Mouse (Mus musculus): ENCODE results near the gene Zfp13. TPM values are rescaled to one million over a fixed set of nuclear protein-coding genes. Genes with fewer than 3 reads are reported as not detected.
A peak's percentile ranks its signal among the peaks of the same experiment; 100 is the strongest.
"Not testable (repeated sequence)": the region's sequence is repeated elsewhere in the genome, so short reads cannot be mapped to it uniquely, and the experiment has no call there.

The Zfp13 gene
- polyA plus RNA-seq, 1 experiment from 2014 or later: 1.6 TPM

DNA sequence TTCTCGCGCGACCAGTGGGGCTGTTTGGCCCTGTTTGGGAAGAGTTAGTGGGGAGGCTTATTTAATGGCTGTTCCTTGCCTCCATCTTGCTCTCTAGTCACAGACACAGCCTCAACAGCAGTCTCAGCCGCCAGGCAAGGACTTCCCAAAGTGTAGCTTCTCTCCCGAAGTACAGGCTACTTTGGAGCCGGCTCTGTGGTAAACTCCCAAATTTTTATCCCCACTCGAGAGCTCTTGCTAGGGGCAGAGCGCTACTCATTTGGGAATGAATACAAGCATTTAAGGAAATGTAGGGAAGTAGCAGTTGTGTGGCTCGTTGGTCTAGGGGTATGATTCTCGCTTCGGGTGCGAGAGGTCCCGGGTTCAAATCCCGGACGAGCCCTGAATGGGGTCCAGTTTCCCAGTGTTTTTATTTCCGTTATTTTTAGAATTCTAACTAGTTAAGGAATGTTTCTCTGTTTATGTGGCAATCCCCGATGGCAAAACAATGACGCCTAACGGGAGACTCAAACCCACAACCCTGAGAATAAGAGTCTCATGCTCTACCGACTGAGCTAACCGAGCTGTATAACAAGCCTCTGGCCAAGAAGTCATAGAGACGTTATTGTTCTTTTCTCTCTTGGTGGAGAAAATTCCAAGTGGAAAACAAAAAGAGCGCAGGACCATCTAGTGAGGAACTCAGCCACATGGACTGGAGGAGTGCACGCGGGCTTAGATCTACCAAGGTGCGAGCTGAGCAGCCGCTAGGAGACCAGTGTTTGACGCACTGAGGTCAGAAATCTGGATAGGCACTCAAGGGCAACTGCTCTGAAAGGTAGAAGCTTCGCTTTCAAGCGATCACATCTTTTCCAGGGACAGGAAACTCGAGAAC lies 58.4 kb downstream of the Zfp13 start:
- no peak overlapping the region; the same call in 1 of the 2 replicates for H3K9ac ChIP-seq

DNA sequence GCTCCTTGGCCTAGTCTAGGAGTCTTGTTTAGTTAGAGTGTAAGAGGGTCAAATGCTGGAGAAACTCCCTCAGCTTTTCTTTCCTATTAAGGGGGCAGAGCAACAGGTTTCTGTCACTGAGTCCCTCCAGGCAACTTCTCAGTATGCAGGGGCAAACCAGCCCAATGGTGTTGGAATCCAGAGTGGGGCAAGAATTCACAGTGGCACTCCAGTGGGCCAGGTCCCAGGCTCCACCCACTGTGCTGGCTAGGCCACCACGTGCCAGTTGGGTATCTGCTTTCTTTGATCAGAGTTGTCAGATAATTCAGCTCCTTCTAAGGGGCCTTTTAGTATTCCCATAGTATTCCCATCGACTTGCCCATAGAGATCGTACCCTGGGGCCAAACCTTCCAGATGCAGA lies 59.2 kb downstream of the Zfp13 start:
- Histone ChIP-seq H3K27ac (no peak overlapping the region), H3K9me3 (replicated peaks) (no peaks in the 10 kb centered on the region), H3K4me2 (peak overlapping the region; percentile 58), H3K27me3 (peaks cover 7% of the 10 kb centered on the region), H3K4me1 (replicated peaks) (peaks cover 55% of the 10 kb centered on the region), H3K4me3 (replicated peaks) (peak overlapping the region; percentile 50), H3K9ac (no peak overlapping the region), H3K36me3 (no peaks in the 10 kb centered on the region)
- no peak for DNase-seq
- 32% methylated on average over 3 of the region's 3 CpGs for WGBS (ENCODE audit: insufficient replicate concordance)
- ATAC-seq (ENCODE audit: low read depth): no peak

More for the DNA sequence above, 58.4 kb downstream of the Zfp13 start:
- Histone ChIP-seq H3K9me3 (replicated peaks) (no peaks in the 10 kb centered on the region), H3K4me2 (peak overlapping the region; percentile 58), H3K27me3 (peaks cover 7% of the 10 kb centered on the region), H3K4me3 (replicated peaks) (peak overlapping the region; percentile 50), H3K4me1 (replicated peaks) (peaks cover 59% of the 10 kb centered on the region), H3K36me3 (no peaks in the 10 kb centered on the region), H3K27ac (no peak overlapping the region)
- 11% methylated on average over 31 of the region's 31 CpGs for WGBS (ENCODE audit: insufficient replicate concordance)
- ATAC-seq (ENCODE audit: low read depth): peak; percentile 61
- DNase-seq: peak; percentile 59

DNA sequence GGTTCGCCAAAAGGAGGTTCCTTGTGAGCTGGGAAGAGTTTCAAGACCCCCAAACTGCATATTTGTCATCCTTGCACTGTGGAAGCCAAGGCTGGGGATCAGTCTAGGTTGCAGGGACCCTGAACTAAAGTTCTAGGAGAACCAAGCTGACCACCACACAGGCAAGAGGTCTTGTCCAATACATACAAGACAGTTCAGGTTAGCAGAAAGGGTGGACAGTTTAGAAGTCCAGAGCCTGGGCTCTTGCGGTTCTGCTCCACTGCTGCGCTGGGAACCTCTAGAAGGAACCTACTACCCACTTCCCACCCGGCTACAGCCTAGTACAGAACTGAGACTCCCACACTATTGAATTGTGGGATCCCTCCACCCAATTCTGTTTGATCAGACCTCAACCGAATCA lies 59.7 kb downstream of the Zfp13 start:
- H3K36me3 ChIP-seq: no peaks in the 10 kb centered on the region
- no peak overlapping the region for H3K4me3 ChIP-seq (replicated peaks)
- H3K9ac ChIP-seq: no peak overlapping the region
- no peak overlapping the region for H3K27ac ChIP-seq
- peaks cover 60% of the 10 kb centered on the region for H3K4me1 ChIP-seq (replicated peaks)
- H3K9me3 ChIP-seq (replicated peaks): no peaks in the 10 kb centered on the region
- no peak overlapping the region for H3K4me2 ChIP-seq
- ATAC-seq (ENCODE audit: low read depth) (no peak), DNase-seq (no peak)
- H3K27me3 ChIP-seq: peaks cover 7% of the 10 kb centered on the region
- WGBS (ENCODE audit: insufficient replicate concordance): 82% methylated on average over 5 of the region's 5 CpGs

DNA sequence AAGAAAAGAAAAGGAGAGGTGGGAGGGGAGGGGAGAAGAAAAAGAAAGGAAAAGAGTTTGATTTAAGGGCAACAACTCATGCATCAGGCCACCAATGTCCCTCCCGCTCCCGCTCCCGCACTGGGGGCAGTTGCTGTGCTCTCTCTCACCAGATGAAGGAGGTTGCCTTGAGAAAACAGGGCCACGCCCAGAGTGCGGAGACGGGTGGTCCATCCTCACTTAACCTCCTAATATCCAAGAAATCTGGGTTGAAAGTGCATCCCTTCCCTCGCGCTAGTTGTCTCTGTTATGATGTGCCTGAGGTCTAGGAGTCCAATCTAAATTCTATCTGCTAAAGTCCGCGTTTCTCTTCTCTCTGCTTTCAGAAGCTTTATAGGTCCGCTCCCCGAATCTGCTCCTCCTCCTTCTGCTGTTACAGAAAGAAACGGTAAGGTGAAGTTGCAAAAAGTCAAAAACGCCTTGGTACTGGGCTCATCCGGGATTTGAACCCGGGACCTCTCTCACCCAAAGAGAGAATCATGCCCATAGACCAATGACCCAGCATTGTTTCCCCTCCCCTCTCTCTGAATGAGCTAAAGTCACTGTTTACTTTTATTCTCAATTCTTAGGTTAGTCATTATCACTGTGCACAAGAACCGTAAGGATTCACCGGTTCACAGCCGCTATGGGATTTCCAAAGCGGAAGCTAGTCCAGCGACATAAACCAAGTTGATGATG lies 60.8 kb downstream of the Zfp13 start:
- peak overlapping the region; percentile 81 for H3K4me2 ChIP-seq
- DNase-seq (peak; percentile 38), ATAC-seq (ENCODE audit: low read depth) (no peak)
- H3K9me3 ChIP-seq (replicated peaks): no peaks in the 10 kb centered on the region
- H3K27ac ChIP-seq: no peak overlapping the region
- peaks cover 65% of the 10 kb centered on the region for H3K4me1 ChIP-seq (replicated peaks)
- peak overlapping the region; percentile 64 for H3K9ac ChIP-seq
- peak overlapping the region; percentile 55 for H3K4me3 ChIP-seq (replicated peaks)
- no peaks in the 10 kb centered on the region for H3K36me3 ChIP-seq
- 7% methylated on average over 21 of the region's 21 CpGs for WGBS (ENCODE audit: insufficient replicate concordance)
- H3K27me3 ChIP-seq: peaks cover 7% of the 10 kb centered on the region

DNA sequence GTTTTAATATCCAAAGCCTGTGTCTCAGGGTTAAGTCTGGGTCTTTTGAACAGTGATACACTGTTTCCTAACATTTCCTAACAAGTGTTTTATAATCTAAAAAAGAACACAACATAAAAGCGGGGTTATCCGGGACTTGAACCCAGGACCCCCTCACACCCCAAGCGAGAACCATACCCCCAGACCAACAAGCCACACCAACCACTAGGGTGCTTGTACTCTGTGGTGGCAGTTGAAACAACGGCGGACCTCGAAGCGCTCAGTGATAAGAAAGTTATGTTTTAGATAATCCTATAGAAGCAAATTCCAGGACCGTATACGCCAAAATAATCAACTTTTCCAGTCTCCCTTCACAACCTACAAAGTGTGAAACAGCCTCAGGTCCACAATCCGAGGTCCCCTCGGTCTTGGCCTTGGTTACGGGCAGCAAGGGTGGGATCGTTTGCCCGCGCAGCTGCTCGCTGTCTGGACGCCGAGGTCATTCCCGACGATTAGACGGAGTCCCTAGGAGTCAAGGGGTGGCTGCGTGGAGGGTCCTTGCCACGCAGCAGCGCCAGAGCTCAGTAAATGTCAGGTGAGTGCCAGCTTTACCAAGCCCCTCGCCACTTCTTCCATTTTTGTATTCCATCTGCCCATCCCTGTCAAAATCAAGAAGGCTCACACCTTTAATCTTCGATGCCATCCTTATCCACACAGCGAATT lies 61.6 kb downstream of the Zfp13 start:
- Histone ChIP-seq H3K4me1 (replicated peaks) (peaks cover 58% of the 10 kb centered on the region), H3K36me3 (no peaks in the 10 kb centered on the region), H3K27me3 (peaks cover 7% of the 10 kb centered on the region), H3K27ac (no peak overlapping the region), H3K4me2 (peak overlapping the region; percentile 81), H3K9me3 (replicated peaks) (no peaks in the 10 kb centered on the region), H3K4me3 (replicated peaks) (peak overlapping the region; percentile 55), H3K9ac (peak overlapping the region; percentile 64)
- DNase-seq (peak; percentile 40), ATAC-seq (ENCODE audit: low read depth) (no peak)
- 3% methylated on average over 27 of the region's 27 CpGs for WGBS (ENCODE audit: insufficient replicate concordance)

DNA sequence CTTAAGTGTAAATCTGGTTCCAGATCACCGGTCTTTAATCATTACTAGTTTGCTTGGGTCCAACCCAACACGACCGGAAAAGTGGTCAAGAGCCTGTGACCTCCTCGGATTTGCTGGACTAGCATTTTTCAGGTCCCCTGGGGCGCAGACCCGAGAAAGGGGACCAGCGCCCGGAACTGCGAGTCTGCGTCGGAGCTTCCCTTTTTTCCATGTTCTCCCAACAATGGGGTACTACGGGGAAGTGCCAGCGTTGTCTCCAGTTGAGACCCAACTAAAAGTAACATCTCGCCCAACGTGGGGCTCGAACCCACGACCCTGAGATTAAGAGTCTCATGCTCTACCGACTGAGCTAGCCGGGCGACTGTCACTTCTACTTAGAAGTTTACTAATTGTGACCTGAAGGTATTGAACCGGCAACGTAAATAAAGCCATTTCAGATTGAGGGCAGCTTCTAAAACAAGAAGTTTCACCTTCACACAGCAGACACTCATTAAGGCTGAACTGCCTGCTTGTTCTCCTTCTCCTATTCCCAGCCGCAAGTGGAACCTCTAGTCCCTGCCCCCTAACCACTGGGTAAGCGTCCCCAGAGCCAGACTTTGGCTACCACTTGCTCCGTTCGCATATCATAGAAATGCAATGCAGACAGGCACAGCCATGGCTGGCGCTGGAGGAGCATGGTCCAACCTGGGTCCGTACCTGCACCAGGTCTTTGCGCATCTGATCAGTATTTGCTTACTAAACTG lies 64.1 kb downstream of the Zfp13 start:
- not testable (repeated sequence) for DNase-seq
- WGBS (ENCODE audit: insufficient replicate concordance): 1% methylated on average over 17 of the region's 29 CpGs

DNA sequence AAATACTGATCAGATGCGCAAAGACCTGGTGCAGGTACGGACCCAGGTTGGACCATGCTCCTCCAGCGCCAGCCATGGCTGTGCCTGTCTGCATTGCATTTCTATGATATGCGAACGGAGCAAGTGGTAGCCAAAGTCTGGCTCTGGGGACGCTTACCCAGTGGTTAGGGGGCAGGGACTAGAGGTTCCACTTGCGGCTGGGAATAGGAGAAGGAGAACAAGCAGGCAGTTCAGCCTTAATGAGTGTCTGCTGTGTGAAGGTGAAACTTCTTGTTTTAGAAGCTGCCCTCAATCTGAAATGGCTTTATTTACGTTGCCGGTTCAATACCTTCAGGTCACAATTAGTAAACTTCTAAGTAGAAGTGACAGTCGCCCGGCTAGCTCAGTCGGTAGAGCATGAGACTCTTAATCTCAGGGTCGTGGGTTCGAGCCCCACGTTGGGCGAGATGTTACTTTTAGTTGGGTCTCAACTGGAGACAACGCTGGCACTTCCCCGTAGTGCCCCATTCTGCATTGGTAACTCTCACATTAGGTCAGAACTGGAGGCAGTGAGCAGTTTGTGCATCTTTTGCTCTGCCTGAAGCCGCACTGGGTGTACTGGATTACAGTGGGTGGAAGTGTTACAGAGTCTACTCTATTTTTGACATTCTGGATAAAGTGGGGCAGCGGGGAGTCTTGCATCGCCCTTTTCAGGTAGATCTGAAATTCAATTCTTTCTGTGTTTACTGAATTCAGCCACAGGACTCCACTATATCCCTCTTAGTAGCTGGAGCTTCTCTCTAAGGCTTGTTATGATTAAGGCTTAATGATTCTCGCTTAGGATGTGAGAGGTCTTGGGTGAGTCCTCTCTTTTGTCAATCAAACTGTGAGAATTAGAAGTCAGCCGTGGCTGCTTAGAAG lies 65.4 kb downstream of the Zfp13 start:
- peak overlapping the region; percentile 42 for H3K4me3 ChIP-seq (replicated peaks)
- H3K4me1 ChIP-seq (replicated peaks): peaks cover 30% of the 10 kb centered on the region
- not testable (repeated sequence) for H3K9me3 ChIP-seq (replicated peaks); DNase-seq; H3K27me3 ChIP-seq; H3K27ac ChIP-seq; H3K36me3 ChIP-seq
- peak; percentile 77 for ATAC-seq (ENCODE audit: low read depth)
- 3% methylated on average over 10 of the region's 23 CpGs for WGBS (ENCODE audit: insufficient replicate concordance)
- peak overlapping the region; percentile 75 for H3K4me2 ChIP-seq
- H3K9ac ChIP-seq: peak overlapping the region; percentile 49

More for the DNA sequence above, 64.1 kb downstream of the Zfp13 start:
- Histone ChIP-seq H3K4me3 (replicated peaks) (peak overlapping the region; percentile 42), H3K27ac (peak overlapping the region; percentile 43; the same call in 1 of the 2 replicates), H3K4me1 (replicated peaks) (peaks cover 35% of the 10 kb centered on the region), H3K9ac (peak overlapping the region; percentile 49; the same call in 1 of the 2 replicates), H3K4me2 (peak overlapping the region; percentile 75)
- not testable (repeated sequence) for H3K27me3 ChIP-seq; H3K9me3 ChIP-seq (replicated peaks); H3K36me3 ChIP-seq
- peak; percentile 81 for ATAC-seq (ENCODE audit: low read depth)

DNA sequence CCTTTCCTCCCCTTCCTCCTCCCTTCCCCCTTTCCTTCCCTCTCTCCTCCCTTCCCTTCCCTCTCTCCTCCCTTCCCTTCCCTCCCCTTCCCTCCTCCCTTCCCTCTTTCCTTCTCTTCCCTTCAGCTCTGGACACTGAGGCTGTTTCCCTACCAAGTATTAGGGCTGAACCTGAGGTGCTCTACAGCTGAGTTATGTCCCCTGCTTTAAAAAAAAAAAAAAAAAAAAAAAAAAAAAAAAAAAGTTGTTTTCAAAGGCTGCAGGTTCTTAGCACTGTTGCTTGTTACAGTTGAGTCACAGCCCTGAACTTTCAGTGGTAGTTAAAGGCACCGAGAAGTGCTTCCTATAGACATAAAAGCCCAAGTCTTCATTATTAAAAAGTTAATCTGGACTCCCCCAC lies 67.9 kb downstream of the Zfp13 start:
- H3K36me3 ChIP-seq: not testable (repeated sequence)

More for the DNA sequence above, 67.9 kb downstream of the Zfp13 start:
- not testable (repeated sequence) for H3K4me3 ChIP-seq (replicated peaks); ATAC-seq (ENCODE audit: low read depth); H3K27ac ChIP-seq; DNase-seq; H3K9ac ChIP-seq; H3K27me3 ChIP-seq; H3K9me3 ChIP-seq (replicated peaks); H3K4me2 ChIP-seq
- WGBS (ENCODE audit: insufficient replicate concordance): 17% methylated on average over 1 of the region's 1 CpGs
- peaks cover 12% of the 10 kb centered on the region for H3K4me1 ChIP-seq (replicated peaks)
